Mouse (Mus musculus) thymus, adult 2 months (tissue): ENCODE data around the gene Trappc5. TPM values are rescaled to one million over a fixed set of nuclear protein-coding genes. Genes with fewer than 3 reads are reported as not detected.

ENCODE experiments used
- DNase-seq: peaks from one replicate; pipeline ENCODE4 v3.0.0; 2021
- H3K27ac ChIP-seq: fragments of 200-500 bp; 2 replicates; pipeline ENCODE4 v1.5.1; 2012; ENCODE audit warnings: low read length, control low read depth; ENCODE audit not compliant: control insufficient read depth, insufficient read depth
- H3K27me3 ChIP-seq: fragments of 200-500 bp; 2 replicates; pipeline ENCODE4 v1.6.1; 2012; ENCODE audit warnings: mild to moderate bottlenecking, low read length, moderate library complexity, mixed read lengths; ENCODE audit not compliant: control insufficient read depth, insufficient read depth
- H3K36me3 ChIP-seq: fragments of 200-500 bp; 2 replicates; pipeline ENCODE4 v1.6.1; 2012; ENCODE audit warnings: mild to moderate bottlenecking, low read length, moderate library complexity; ENCODE audit not compliant: control insufficient read depth, insufficient read depth
- H3K4me1 ChIP-seq: fragments of 200-500 bp; replicated peaks from 2 replicates; pipeline ENCODE4 v1.6.1; 2012; ENCODE audit warnings: low read length; ENCODE audit not compliant: control insufficient read depth, insufficient read depth
- H3K4me3 ChIP-seq: fragments of 200-500 bp; 2 replicates; pipeline ENCODE4 v1.5.1; 2012; ENCODE audit warnings: mild to moderate bottlenecking, low read length, control low read depth, moderate library complexity; ENCODE audit not compliant: control insufficient read depth, insufficient read depth
- CTCF ChIP-seq: fragments of 200-500 bp; IDR thresholded peaks from 2 replicates; pipeline ENCODE4 v1.5.1; 2012; ENCODE audit warnings: mild to moderate bottlenecking, control low read depth, low read length, moderate library complexity, borderline replicate concordance; ENCODE audit not compliant: control insufficient read depth, poor library complexity, insufficient read depth; ENCODE audit errors: extremely low read depth
- POLR2A ChIP-seq: fragments of 200-500 bp; IDR thresholded peaks from 2 replicates; pipeline ENCODE4 v1.6.1; 2012; ENCODE audit warnings: mild to moderate bottlenecking, low read length, control low read depth, moderate library complexity; ENCODE audit not compliant: control insufficient read depth, poor library complexity, insufficient read depth; ENCODE audit errors: extremely low read depth
- WGBS: fragments of 180-500 bp; shearing (Covaris S2); methylation state at CpG from one replicate; pipeline ENCODE4 v1.1.7; 2018; 5-methylcytosine and 5-hydroxymethylcytosine counted together
- polyA plus RNA-seq: library from polyadenylated mRNA; depleted of rRNA; stranded (reverse); fragments of >200 nt; gene quantifications from 2 replicates; pipeline ENCODE4 v1.2.3, GENCODE M21; 2012

The Trappc5 gene
- polyA plus RNA-seq, 1 experiment = 42.3 TPM

DNA sequence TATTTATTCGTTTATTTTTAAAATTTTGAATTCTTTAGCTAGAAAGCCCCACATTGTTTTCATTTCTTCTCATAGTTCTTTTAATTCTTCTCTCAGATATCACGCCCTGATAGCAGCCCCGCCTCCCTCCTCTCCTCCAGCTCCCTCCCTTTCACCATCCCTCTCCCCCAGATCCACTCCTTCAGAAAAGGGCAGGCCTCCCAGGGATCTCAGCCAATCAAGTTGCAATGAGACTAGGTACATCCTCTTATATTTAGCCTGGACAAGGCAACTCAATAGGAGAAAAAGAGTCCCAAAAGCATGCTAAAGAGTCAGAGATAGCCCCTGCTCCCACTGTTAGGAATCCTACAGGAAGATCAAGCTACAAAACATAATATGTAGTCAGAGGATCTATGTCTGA, 1.4 kb upstream of the Trappc5 start:
- no peak overlapping the region for H3K4me3 ChIP-seq
- TF ChIP-seq CTCF = no peak
- no peak for TF ChIP-seq POLR2A
- DNase-seq = no peak
- no peaks in the 10 kb centered on the region for H3K27me3 ChIP-seq
- 75% methylated on average over 3 of the region's 3 CpGs for WGBS
- peaks cover 12% of the 10 kb centered on the region for H3K4me1 ChIP-seq
- no peak overlapping the region for H3K27ac ChIP-seq
- H3K36me3 ChIP-seq = peaks cover 7% of the 10 kb centered on the region

- Histone ChIP-seq H3K27me3 (no peaks in the 10 kb centered on the region), H3K4me1 (peaks cover 11% of the 10 kb centered on the region), H3K36me3 (peaks cover 12% of the 10 kb centered on the region), H3K4me3 (peak overlapping the region; percentile 93), H3K27ac (peak overlapping the region; percentile 37; the same call in 1 of the 2 replicates)
- TF ChIP-seq POLR2A (no peak), CTCF (no peak)
- no peak for DNase-seq
- 1% methylated on average over 15 of the region's 15 CpGs for WGBS
These were observed 987 bp downstream of the Trappc5 start for GRCm38 (mm10) chr8:3676993-3677579.

- no peak for DNase-seq
- no peak overlapping the region for H3K4me3 ChIP-seq
- H3K27ac ChIP-seq = no peak overlapping the region
- TF ChIP-seq POLR2A (no peak), CTCF (no peak)
- H3K36me3 ChIP-seq = peaks cover 12% of the 10 kb centered on the region
- 99% methylated on average over 23 of the region's 23 CpGs for WGBS
- H3K27me3 ChIP-seq = no peaks in the 10 kb centered on the region
- H3K4me1 ChIP-seq = peaks cover 7% of the 10 kb centered on the region
These were observed 2.7 kb downstream of the Trappc5 start for GRCm38 (mm10) chr8:3678831-3679230.

GRCm38 (mm10) chr8:3679236-3679635, 3.1 kb downstream of the Trappc5 start:
- Histone ChIP-seq H3K27me3 (no peaks in the 10 kb centered on the region), H3K36me3 (peaks cover 12% of the 10 kb centered on the region), H3K4me3 (no peak overlapping the region), H3K4me1 (peaks cover 7% of the 10 kb centered on the region), H3K27ac (no peak overlapping the region)
- DNase-seq = no peak
- TF ChIP-seq POLR2A = no peak
- TF ChIP-seq CTCF = no peak
- 99% methylated on average over 23 of the region's 23 CpGs for WGBS

DNA sequence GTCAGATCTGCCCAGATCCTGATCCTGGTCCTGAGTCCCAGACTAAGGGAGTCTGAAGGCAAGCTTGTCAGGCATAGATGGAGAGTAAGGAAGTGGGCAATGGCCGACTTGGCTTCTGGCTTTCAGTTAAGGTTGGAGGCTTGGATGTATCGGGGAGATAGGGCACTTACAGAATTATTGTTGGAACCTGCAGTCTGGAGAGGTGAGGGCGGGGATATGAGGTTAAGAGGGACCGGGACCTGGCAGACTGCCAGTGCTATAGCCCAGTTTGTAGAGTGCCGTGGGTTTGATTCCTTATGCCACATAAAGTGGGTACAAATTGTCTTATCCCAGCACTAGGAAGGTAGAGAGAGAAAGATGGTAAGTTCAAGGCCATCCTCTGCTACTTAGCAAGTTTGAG, 3.6 kb downstream of the Trappc5 start:
- Histone ChIP-seq H3K4me3 (no peak overlapping the region), H3K4me1 (peaks cover 7% of the 10 kb centered on the region), H3K27ac (no peak overlapping the region), H3K36me3 (peaks cover 12% of the 10 kb centered on the region), H3K27me3 (no peaks in the 10 kb centered on the region)
- DNase-seq = no peak
- WGBS = 94% methylated on average over 5 of the region's 5 CpGs
- no peak for TF ChIP-seq POLR2A

- WGBS = 93% methylated on average over 5 of the region's 5 CpGs
These were observed 6.3 kb downstream of the Trappc5 start for GRCm38 (mm10) chr8:3682435-3682834.

More at GRCm38 (mm10) chr8:3682435-3682834, 6.3 kb downstream of the Trappc5 start:
- H3K27ac ChIP-seq = no peak overlapping the region
- peaks cover 1% of the 10 kb centered on the region for H3K4me1 ChIP-seq
- TF ChIP-seq CTCF = no peak
- TF ChIP-seq POLR2A = no peak
- DNase-seq = no peak
- H3K27me3 ChIP-seq = no peaks in the 10 kb centered on the region
- H3K4me3 ChIP-seq = no peak overlapping the region
- H3K36me3 ChIP-seq = peaks cover 12% of the 10 kb centered on the region
